Mouse (Mus musculus): ENCODE data around the gene Siglecg.

The Siglecg gene

DNA sequence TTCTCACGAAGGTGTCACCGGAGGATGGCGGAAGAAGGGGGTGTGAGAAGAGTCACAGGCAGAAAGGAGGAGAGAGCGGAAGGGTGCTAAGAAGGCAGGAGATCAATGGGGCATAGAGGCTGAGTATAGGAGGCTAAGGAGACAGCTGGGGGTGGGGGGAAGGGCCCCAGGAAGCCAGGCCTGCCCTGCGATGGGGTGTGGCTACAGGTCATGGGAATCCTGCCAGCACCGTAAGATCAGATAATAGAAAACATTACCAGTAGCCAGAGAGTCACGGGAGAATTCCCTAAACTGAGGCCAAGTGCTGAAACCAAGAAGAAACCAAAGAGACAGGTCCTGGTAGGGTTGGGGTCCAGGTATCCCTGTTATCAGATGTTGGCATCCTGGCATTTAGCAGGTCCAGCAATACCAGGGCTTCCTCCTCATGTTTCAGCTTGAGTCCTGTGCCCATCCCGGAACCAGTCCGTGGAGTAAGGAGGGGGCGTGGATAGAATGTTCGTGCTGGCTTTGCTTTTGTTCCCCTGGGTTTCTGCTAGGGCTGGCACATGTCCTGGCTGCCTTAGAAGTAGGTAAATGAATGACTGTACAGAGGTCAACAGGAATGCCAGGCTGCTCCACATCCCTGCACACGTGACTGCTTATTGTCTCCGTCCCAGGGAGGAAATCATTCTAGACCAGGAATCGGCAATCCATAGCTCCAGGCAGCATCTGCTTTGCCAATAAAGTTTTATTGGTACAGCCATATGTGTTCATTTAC is 45.8 kb downstream of the Siglecg start:
- DNase-seq (ENCODE audit: low read depth, low spot score) = no peak
- Histone ChIP-seq H3K36me3 (ENCODE audit: control insufficient read depth, insufficient read depth, low read length, poor library complexity, severe bottlenecking) (peaks cover 2% of the 10 kb centered on the region), H3K27me3 (ENCODE audit: control insufficient read depth, insufficient read depth, low read length, poor library complexity, severe bottlenecking) (no peaks in the 10 kb centered on the region)

DNA sequence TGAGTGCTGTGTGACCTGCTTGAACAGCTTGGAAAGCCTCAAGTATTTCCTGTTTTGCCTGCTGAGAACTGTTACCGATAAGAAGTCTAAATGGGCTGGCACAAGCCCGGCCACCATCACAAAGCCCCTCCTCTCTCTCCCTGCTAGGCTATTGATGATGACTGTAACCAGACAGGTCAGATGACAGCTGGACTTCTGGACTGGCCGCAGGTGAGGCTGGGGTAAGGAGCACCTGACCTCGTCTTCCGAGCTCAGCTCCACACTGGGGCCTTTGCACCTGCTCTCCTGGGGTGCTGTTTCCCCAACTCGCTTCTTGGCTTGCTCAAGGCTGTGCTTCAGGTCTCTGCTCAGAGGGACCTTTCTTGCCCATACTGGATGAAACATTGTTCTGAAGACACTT is 46.4 kb downstream of the Siglecg start:
- Histone ChIP-seq H3K36me3 (ENCODE audit: control insufficient read depth, insufficient read depth, low read length, poor library complexity, severe bottlenecking) (peaks cover 2% of the 10 kb centered on the region), H3K27me3 (ENCODE audit: control insufficient read depth, insufficient read depth, low read length, poor library complexity, severe bottlenecking) (no peaks in the 10 kb centered on the region)
- no peak for DNase-seq (ENCODE audit: low read depth, low spot score)

DNA sequence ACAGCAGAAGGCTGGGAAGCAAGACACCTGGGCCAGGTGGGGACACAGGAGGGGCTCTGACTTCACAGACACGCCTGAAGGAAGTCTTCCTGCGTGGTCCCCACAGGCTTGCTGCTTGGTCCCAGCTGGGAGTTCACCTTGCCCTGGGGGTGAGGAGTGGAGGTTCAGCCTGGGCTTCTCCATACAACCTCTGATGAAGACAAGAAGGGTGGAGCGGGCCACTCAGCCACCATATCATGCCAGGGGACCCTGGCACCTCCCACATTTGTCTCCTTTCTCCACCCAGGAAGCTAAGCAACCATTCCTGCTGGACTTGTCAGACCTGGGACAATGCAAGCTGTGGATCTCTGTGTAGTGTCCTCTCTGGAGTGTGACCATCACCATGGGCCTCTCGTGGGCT is 54.8 kb downstream of the Siglecg start, which contains the start of gene Vsig10l:
Gene Vsig10l (plus strand): TSS at position 301 of the 400 bp plus-strand sequence.
- no peak for DNase-seq (ENCODE audit: low read depth, low spot score)
- Histone ChIP-seq H3K36me3 (ENCODE audit: control insufficient read depth, insufficient read depth, low read length, poor library complexity, severe bottlenecking) (no peaks in the 10 kb centered on the region), H3K27me3 (ENCODE audit: control insufficient read depth, insufficient read depth, low read length, poor library complexity, severe bottlenecking) (no peaks in the 10 kb centered on the region)

GRCm38 (mm10) chr7:43463976-43464375 is 56.0 kb downstream of the Siglecg start:
- H3K36me3 ChIP-seq (ENCODE audit: control insufficient read depth, insufficient read depth, low read length, poor library complexity, severe bottlenecking) = no peaks in the 10 kb centered on the region
- no peak for DNase-seq (ENCODE audit: low read depth, low spot score)
- no peaks in the 10 kb centered on the region for H3K27me3 ChIP-seq (ENCODE audit: control insufficient read depth, insufficient read depth, low read length, poor library complexity, severe bottlenecking)

- Histone ChIP-seq H3K36me3 (ENCODE audit: control insufficient read depth, insufficient read depth, low read length, poor library complexity, severe bottlenecking) (no peaks in the 10 kb centered on the region), H3K27me3 (ENCODE audit: control insufficient read depth, insufficient read depth, low read length, poor library complexity, severe bottlenecking) (no peaks in the 10 kb centered on the region)
- DNase-seq (ENCODE audit: low read depth, low spot score) = peak; percentile 72
Observed at GRCm38 (mm10) chr7:43464864-43465343, 56.9 kb downstream of the Siglecg start.

DNA sequence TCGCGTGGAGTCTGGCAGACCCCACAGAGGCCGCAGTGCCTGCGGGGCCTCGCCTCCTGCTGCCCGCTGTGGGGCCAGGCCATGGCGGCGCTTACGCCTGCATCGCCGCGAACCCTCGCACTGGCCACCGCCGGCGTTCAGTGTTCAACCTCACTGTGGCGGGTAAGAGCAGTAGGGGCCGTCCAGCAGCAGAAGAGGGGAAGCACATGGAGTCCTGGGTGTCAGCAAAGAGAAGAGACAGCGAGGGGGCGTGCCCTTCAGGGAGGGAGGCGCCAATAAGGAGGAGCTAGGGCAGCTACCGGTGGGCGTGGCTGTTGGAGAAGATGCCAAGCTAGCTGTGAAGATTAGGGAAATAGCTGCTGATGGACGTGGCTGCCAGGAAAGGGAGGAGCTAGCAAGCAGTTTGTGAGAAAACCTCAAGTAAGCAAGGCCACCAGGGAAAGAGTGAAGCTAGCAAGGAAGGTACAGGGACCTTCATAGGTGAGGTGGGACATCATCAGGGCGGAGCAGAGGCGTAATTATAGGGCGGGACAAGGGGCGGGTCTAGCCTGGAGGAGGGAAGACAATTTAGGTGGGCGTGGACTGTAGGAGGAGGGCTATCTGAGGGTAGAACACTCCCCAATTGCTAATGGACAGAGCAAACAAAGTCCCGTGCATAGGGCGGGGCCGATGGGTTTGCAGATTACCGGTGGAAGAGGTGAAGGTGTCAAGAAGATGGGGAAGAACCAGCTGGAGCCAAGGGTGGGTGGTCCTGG is 57.5 kb downstream of the Siglecg start:
- peak; percentile 97 for DNase-seq (ENCODE audit: low read depth, low spot score)
- Histone ChIP-seq H3K36me3 (ENCODE audit: control insufficient read depth, insufficient read depth, low read length, poor library complexity, severe bottlenecking) (no peaks in the 10 kb centered on the region), H3K27me3 (ENCODE audit: control insufficient read depth, insufficient read depth, low read length, poor library complexity, severe bottlenecking) (no peaks in the 10 kb centered on the region)

- peak; percentile 86 for DNase-seq (ENCODE audit: low read depth, low spot score)
- no peaks in the 10 kb centered on the region for H3K36me3 ChIP-seq (ENCODE audit: control insufficient read depth, insufficient read depth, low read length, poor library complexity, severe bottlenecking)
- H3K27me3 ChIP-seq (ENCODE audit: control insufficient read depth, insufficient read depth, low read length, poor library complexity, severe bottlenecking) = no peaks in the 10 kb centered on the region
Observed at GRCm38 (mm10) chr7:43466099-43466694, 58.2 kb downstream of the Siglecg start.
